Mouse (Mus musculus) heart, postnatal 10 days (tissue): ENCODE measurements around the gene Mecom. TPM values are rescaled to one million over a fixed set of nuclear protein-coding genes. Genes with fewer than 3 reads are reported as not detected.
A peak's percentile ranks its signal among the peaks of the same experiment; 100 is the strongest.

Source experiments
- DNase-seq, 2 experiments: peaks; one replicate each; pipeline ENCODE4 v3.0.0; 2021
- intact Hi-C: fragments of 180-260 bp; cut with DNase I; formaldehyde crosslinking; loops from one replicate; pipeline ENCODE4 v1.15.1; 2025
- total RNA-seq, 2 experiments: library from RNA; stranded (reverse); gene quantifications; 2 replicates each; pipeline ENCODE4 v1.2.3; 2021

Gene Mecom
- total RNA-seq, 2 experiments from 2014 or later: 27.4 to 35.8 TPM

GRCm38 (mm10) chr3:30498202-30498828 lies 49.5 kb downstream of the Mecom start:
- DNase-seq: no peak
- intact Hi-C loops: no loop called here

DNA sequence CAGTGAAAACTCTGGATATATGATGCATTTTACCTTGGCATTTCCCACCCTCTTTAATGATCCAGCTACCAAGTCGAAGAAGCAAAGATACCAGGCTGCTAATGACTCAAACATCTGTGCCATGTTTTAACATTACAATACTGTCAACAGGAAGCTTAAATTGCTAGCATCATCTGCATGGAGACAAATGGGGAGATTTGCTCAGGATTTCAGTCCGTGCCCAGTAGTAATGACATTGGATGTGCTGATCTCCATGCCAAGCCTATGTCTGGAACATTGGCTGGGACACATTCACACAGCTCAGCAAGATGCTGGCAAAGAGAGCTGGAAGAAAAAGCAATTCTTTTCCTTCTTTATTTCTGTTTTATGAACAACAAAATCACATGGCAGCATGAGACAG lies 53.4 kb downstream of the Mecom start:
- no peak for DNase-seq
- intact Hi-C loops: no loop called here

DNA sequence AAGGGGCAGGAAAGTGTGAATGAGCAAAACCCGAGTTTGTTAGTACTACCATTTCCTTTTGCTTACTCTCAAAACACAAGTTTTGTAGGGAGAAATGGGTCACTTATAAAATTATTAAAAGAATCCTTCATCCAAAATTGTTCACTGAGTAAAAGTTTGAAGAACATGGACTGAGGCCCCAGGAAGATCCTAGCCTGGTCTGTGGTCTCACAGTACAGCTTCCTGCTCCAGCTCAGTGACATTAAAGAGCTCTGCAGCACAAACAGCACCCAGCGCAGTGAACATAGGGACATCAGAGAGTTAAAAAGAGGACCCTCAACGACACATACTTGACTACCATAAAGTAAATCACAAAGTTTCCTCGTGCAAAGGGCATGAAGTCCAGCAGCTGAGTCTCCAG lies 59.0 kb downstream of the Mecom start:
- DNase-seq: no peak
- intact Hi-C loops: no loop called here

DNA sequence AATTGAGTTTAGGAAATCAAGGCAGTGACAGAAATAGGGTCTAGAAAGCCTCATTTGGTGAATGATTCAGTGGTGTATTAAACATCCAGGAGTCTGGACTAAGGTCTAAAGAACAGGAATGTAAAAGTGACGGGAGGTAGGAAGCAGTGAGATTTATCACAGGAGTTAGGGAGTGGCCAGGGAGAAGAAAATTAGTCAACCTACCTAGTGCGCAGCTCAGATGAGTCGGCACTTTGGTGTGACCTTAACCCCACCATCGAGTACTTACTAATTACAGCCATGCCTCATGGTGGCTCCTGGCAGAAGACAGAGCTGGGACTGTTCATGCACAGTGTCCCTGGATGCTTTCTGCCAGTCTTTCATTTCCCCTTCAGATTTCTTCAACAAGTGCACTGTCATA lies 61.4 kb downstream of the Mecom start:
- DNase-seq: no peak
- intact Hi-C loops: no loop called here

- no peak for DNase-seq
- intact Hi-C loops: no loop called here
These were observed 64.7 kb downstream of the Mecom start for GRCm38 (mm10) chr3:30483006-30483684.

- intact Hi-C loops: no loop called here
- no peak for DNase-seq
These were observed 66.1 kb downstream of the Mecom start for GRCm38 (mm10) chr3:30481682-30482081.

GRCm38 (mm10) chr3:30480551-30480950 lies 67.3 kb downstream of the Mecom start:
- intact Hi-C loops: no loop called here
- no peak for DNase-seq

GRCm38 (mm10) chr3:30478252-30478651 lies 69.6 kb downstream of the Mecom start:
- no peak for DNase-seq
- intact Hi-C loops: no loop called here

GRCm38 (mm10) chr3:30477008-30477407 lies 70.8 kb downstream of the Mecom start:
- DNase-seq: no peak
- intact Hi-C loops: no loop called here

DNA sequence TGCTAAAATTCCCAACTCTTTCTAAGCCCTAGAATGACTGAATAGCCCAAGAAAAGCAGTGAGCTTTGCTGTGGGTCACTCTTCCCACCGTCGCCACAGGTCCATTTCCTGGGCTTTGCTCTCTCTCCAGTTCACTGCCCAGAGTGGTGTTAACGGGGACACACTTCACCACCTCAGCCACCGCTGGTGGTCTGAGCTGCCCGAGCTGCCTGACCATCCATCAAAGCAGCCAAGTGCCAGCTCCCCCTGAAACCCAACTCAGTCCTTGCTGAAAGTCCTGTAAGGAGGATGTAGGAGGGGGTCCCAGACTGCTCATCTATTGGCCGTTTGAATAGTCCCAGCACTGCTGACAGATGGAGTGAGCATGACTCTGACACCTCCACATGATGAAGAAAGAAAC lies 72.2 kb downstream of the Mecom start:
- DNase-seq: no peak
- intact Hi-C loops: no loop called here

GRCm38 (mm10) chr3:30468068-30468835 lies 79.6 kb downstream of the Mecom start:
- no peak for DNase-seq
- intact Hi-C loops: no loop called here

- peak in 1 of 2 experiments; percentile 12 for DNase-seq
- intact Hi-C loops: no loop called here
These were observed 81.7 kb downstream of the Mecom start for GRCm38 (mm10) chr3:30466031-30466650.

GRCm38 (mm10) chr3:30464497-30464896 lies 83.3 kb downstream of the Mecom start:
- intact Hi-C loops: no loop called here
- DNase-seq: no peak

- intact Hi-C loops: no loop called here
These were observed 86.0 kb downstream of the Mecom start for GRCm38 (mm10) chr3:30461831-30462230.

GRCm38 (mm10) chr3:30460890-30461578 lies 86.8 kb downstream of the Mecom start:
- intact Hi-C loops: loop anchor here (1.0 kb wide), 1 partner anchor 49 kb away; no protein-coding TSS in a partner anchor
- peak; percentile 52 to 57 for DNase-seq

More at GRCm38 (mm10) chr3:30461831-30462230, 86.0 kb downstream of the Mecom start:
- no peak for DNase-seq

- intact Hi-C loops: loop anchor here (1.0 kb wide), 1 partner anchor 51 kb away; no protein-coding TSS in a partner anchor
- no peak for DNase-seq
These were observed 88.2 kb downstream of the Mecom start for GRCm38 (mm10) chr3:30459626-30460025.

- DNase-seq: peak in 1 of 2 experiments; percentile 27
- intact Hi-C loops: no loop called here
These were observed 89.7 kb downstream of the Mecom start for GRCm38 (mm10) chr3:30457975-30458678.

GRCm38 (mm10) chr3:30455902-30456301 lies 91.9 kb downstream of the Mecom start:
- intact Hi-C loops: no loop called here
- no peak for DNase-seq

DNA sequence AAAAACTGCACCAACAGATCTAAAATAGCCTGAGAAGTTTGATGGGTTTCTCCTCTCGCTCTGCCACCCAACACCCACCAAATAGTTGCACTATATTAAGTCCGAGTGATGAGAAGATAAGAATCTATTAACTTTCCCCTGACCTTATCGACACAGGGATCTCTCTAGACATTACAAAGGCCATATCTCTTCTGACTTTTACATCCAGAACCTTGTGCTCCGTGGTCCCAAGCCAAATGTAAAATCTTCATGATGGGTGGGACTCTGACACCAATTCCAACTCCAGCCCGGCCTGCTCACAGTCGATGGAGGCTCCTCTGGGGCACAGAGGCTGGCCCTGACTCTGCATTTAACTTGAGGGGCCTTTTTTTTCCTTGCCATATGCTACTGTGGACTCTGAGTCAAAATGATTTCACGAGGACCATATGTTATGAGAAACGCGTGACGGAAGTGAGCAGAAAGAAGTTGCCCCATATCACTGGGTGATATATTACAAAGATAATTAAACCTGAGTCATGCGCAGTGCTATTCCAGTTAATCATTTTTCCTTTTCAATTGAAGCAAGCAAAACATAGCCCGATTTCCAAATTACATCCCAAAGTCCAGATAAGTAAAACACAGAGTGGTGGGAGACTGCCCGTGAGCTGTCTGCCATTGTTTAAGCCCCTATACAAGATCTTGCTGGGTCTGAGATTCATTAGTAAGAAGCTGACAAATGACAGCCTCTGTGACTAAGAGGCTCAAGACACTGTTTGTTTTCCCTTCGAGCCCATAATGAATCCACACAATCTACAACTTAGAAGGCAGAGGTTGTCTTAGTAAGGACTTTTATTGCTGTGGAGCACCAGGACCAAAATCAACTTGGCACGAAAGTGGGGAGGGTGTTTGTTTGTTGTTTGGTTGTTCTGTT lies 94.0 kb downstream of the Mecom start:
- no peak for DNase-seq
- intact Hi-C loops: no loop called here
